Mouse (Mus musculus): ENCODE data around the gene Fkbp5.

The Fkbp5 gene

DNA sequence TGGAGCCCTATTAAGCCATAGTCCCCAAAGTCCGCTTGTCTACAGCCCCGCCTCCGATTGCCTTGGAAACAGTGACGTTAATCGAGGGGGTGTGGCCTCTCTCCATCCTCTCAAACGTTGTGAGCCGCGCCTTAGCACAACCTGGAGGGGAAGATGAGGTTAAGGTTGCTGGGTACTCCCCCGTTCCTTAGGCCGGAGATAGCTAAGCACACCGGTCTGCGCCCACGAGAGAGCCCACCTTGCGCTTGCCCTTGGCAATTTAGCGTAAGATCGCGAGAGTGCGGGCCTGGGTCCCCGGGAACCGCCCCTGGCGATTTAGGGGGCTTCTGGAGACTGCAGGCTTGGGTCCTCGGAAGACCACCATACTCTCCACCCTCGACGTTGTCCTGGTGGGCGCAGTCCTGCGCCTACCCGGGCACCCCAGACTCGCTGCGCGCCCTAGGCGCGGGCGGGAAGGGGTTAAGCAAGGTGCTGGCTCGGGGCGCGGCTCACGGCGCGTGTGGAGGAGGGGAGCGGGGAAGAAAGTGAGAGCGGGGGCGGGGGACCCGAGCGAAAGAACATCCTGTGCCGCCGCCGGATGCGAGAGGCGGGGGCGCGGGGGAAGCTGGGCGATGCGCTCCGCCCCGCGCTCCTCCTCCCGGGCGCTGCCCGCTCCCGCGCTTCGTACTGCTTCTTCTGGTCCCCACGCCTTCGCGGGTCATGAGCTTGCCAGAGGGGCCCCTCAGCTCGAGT is 5.5 kb upstream of the Fkbp5 start:
- peak; percentile 88 for DNase-seq

- no peak for DNase-seq
Measured at GRCm38 (mm10) chr17:28521920-28522319, 4.6 kb upstream of the Fkbp5 start.

DNA sequence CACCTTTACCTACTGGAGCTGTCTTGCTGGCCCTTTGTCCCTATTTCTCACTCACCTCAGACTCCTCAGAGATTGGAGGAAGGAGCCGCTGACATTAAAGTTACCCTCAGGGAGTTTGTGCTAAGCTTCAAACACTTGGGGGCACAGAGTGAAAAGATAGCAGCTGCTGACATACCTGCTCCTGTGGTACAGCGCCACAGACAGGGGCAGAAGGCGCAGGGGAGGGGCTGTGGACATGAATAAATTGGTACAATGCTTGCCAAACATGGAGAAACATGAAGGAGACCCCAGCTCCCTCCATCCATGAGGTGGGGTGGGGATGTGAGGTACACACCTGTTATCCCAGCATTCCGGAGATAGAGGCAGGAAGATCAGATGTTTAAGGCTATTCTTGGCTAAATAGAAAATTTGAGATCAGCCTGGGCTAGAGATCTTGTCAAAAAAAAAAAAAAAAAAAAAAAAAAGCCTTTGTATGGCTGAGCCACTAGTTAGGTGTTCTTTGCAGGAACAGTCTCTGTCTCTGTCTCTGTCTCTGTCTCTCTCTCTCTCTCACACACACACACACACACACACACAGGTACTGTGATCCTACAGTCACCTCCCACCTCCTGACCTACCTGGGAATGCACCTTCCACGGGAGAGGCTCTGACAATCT is 3.9 kb upstream of the Fkbp5 start:
- DNase-seq, result no peak

GRCm38 (mm10) chr17:28520561-28520960 is 3.2 kb upstream of the Fkbp5 start:
- DNase-seq, result no peak

DNA sequence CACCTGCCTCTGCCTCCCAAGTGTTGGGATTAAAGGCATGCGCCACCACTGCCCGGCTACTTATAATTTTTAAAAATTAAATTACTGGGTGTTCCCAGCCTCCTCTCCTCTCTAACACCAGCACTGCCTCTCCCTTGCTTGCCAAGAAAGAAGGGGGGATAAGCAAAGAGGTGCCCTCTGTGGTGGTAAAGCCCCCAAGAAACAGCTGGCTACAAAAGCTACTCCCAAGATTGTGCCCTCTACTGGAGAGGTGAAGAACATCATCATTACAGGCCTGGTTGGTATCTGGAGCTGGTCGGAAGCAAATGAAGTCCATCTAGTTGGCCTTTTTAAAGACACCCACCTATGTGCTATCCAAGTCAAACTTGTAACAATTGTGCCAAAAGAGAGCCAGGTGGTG is 2.5 kb upstream of the Fkbp5 start:
- DNase-seq, result no peak

DNA sequence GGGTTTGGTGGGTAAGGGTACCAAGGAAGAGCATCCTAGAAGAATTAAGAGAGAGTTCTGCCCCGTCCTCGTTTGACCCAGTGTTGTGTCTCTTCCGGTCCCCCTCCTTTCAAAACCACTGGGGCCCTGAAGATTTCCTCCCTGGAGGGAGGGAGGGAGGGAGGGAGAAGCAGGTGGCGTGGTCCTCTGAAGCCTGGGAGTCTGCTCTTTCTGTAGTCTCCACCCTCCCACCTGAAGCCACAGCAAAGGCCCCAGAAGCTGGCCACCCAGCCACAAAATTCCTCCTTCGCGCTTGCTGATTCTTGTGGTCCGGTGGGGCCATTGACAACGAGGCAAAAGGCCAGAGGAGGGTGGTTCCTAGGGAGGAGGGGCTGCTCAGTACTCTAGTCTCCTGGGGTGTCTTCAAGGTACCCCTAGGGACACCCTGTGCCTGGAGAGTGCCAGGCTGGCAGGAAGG is 1.3 kb upstream of the Fkbp5 start:
- no peak for DNase-seq

GRCm38 (mm10) chr17:28517956-28518614 is 758 bp upstream of the Fkbp5 start:
- DNase-seq, result peak; percentile 82

DNA sequence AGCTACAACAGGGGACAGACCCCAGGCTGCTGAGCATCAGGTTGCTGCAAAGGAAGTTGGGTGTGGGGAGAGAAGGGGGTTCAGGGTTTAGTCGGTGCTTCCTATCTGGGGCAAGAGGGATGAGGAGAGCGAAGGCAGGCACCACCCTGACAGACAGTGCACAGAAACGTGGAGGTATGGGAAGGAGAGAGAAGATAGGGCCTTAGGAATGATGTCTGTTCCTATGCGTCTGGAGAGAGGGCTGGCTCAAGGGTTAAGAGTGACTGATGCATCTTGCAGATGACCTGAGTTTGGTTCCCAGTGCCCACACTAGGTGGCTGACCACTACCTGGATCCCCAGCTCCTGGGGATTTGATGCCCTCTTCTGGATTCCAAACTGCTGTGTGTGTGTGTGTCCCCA is 446 bp downstream of the Fkbp5 start:
- DNase-seq, result no peak

DNA sequence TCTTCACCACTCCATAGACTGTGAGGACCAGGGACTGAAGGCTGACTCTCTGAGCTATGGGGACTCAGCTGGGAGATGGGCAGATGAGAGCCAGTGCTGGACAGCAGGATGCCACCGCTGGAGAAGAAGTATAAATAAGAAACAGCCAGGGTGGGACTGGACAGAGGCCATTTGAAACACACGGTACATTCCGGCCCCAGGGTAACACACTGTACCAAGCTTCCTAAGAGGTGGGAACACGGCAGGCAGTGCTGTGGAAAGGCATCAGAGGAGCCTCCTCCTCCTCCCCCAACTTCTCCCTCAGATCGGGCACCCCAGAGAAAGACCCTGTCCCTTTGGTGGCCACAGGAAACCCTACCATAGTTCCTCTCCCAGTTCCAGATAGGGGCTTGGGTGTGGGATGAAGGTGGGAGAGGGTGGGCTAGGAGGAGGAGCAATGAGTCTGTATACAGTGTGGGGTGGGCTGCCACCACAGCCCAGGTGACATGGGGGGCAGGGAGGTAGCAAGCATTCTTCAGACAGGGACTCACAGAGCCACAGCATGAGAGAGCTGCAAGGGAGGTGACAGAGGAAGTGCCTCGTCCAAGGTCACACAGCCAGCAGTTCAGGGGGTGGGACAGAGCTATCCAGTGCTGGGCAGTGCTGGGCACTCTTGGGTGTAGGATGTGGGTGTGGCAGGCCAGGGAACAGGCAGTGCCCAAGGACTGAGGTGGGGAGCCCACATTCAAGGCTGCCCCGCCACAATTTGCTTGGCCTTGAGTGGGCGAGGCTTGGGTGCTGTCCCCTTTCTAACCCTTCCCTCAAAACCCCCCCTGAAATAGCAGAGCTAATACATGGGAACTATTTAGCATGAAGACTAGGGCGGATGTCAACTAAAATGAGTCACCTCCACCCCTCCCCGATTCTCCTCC is 1.6 kb downstream of the Fkbp5 start:
- no peak for DNase-seq

DNA sequence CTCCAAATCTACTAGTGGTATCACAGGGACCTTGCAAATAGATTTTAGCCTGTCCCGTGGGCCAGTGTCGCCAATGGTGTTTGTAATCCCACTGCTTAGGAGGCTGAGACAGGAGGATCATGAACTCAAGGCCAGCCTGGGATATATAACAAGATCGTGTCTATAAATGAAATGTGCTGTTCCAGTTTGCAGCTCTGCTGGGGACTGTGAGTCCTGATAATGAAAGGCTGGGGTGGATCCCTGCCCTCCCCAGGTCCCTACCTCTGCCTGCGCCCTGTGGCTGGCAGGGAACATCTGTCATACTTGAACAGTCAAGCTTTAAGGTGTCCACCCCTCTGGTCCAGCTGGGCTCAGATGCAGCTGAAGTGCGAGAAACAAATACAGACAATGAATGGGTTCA is 2.8 kb downstream of the Fkbp5 start:
- no peak for DNase-seq

DNA sequence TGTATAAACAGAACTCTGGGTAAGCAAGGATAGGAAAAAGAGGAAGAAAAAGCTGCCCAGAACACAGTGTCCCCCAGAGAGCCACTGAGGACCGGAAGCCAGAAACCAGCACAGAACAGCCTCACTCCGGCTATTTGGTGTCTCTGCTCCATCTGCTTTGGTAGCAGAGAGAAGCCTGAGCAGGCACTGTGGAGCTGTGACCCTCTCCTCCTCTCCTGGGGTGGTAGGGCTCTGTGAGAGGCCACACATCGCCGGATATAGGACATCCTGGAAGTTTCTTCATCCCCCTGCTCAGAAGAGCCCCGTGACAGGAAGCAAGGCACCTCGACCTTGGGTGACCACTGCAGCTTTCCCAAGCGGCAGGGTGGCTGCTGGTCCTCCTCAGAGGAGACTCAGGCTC is 3.5 kb downstream of the Fkbp5 start:
- no peak for DNase-seq

DNA sequence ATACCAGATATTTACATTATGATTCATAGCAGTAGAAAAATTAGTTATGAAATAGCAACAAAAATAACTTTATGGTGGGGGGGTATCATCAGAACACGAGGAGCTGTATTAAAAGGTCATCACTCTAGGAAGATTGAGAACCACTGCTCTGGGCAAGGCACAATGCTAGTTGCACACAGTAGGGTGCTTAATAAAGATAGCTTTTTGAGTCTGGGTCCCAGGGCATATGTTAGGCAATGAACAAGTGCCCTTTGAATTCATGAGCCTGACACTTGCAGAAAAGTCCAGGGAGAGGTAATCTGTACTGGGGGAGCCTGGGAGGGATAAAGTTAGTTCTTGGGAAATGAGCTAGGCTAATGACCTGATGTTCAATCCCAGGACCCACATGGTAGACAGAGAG is 4.0 kb downstream of the Fkbp5 start:
- no peak for DNase-seq

DNA sequence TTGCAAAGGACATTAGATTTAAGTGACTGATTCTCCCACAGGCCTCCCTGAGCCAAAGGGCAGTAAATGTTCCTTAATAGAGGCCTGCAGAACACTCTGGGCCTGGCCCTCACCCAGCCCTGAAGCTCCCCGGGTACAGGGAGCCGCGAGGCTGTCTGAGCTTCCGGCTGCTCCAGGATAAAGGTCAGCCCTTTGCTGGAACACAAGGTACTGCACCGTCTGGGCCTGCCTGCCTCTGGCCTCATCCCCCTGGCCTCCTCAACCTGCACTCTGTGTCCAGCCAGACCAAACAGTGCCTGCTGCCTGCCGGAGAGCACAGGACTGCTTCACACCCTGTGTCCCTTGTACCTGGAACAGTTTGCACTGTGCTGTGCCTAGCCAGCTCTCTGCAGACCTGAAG is 4.6 kb downstream of the Fkbp5 start:
- no peak for DNase-seq

DNA sequence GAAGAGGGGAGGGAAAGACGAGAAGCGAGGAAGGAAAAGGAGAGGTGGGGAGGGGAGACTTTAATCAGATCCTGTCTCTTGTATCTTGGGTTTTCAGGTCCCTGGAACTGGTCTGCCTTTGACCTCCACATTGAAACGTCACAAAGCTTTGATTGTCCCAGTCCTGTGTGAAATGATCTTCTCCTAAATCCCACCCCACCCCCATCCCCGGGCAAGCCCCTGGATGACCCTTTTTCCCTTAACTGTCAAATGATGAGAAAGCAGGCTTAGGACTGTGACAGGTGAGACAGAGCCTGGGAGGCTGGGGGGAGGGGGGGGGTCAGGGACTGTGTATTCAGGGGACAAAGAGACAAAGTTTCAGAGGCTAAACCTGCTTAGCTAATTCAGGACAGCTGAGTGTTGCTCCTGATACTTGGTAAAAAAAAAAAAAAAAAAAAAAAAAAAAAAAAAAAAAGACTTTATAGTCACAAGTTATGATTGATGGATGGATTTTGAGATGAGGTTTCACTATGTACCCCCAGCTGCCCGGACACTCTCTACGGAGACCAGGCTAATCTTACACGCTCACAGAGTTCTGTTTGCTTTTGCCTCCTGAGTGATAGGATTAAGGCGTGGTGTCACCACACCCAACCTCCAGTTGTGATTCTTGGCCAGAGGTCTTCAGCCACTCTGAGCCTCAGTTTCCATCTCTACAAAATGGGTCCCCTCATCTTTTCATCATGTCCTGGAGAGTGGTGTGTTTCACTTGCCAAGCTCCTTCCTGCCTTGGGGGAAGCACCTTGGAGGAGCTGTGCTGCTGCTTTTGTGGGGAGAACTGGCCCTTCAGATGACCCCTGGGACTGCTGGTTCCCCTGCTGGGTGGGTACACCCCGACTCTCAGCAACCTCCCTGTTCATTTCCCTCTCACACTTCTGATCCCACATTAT is 5.4 kb downstream of the Fkbp5 start:
- DNase-seq, result no peak

- DNase-seq, result no peak
Measured at GRCm38 (mm10) chr17:28510445-28511342, 6.6 kb downstream of the Fkbp5 start.

DNA sequence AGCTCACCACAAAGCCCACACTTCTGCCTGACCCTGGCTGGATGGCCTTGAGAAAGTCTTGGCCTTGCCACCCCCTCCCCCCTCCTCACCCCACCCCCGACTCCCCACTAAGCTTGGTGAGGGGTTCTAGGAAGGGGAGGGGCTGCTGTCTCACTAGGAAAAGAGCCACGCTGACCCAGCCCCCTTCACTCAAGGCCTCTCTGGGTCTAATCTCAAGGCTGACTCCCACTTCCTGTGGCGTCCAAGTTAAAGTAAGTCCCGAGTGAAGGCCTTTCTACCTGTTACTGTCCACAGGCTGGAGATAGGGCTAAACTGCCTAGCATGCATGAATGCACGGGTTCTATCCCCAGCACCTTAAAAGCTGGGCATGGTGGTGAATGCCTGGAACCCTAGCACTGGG is 9.8 kb downstream of the Fkbp5 start:
- no peak for DNase-seq

DNA sequence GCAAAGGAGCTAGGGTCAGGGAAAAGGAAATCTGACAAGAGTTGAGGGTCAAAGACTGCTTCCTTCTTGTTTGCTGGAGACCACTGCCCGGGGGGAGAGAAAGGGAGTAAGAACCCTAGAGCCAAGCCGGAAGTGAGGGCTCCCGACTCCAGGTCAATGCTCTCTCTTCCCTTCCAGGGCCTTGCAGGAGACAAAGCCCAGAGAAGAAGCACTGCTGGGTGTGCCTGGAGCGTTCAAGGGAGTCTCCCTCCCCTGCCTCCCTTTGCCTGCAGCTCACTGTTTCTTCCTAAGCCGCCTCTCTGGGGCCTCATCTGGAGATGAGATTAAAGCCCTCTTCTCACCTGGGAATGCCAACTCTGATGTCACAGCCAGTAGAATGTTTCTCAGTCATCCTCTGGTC is 10.4 kb downstream of the Fkbp5 start:
- no peak for DNase-seq

- DNase-seq, result no peak
Measured at GRCm38 (mm10) chr17:28505591-28505990, 11.7 kb downstream of the Fkbp5 start.

DNA sequence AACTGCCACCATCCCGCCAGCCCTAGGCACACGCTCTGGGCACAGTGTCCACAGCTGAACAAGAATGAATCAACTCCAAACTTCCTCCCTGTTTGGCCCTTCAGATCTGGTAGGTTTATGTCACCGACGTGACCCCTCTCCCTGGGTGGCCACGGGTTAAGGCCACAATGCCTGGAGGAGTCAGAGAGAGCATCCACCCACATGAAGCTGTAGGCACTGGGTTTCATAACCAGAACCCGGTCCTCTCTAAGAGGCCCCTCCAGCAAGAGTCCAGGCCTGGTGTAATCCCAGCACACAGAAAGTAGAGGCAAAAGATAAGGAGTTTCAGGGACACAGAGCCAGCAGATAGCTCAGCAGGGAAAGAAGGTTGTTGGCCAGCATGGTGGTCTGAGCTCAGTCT is 13.1 kb downstream of the Fkbp5 start:
- DNase-seq, result no peak

- no peak for DNase-seq
Measured at GRCm38 (mm10) chr17:28502196-28502821, 15.0 kb downstream of the Fkbp5 start.
